Mouse (Mus musculus) heart, embryonic 12.5 days (tissue): ENCODE measurements at regions not wholly inside any gene's neighbourhood (a gene's known extent, or its start where the extent isn't known, plus 50 kb on each side); places are given as distances from the start of the nearest gene placed in this dataset.

ENCODE experiments used
- ATAC-seq: fragments of 200-750 bp; cut with Nextera tagmentation; 2 replicates; pipeline ENCODE4 v1.8.0; 2017; ENCODE audit warnings: moderate TSS enrichment, moderate library complexity; ENCODE audit not compliant: insufficient number of reproducible peaks, low FRiP score
- H3K27ac ChIP-seq: fragments of 300-500 bp; sonication (generic); 2 replicates; pipeline ENCODE4 v1.5.1; 2016; ENCODE audit warnings: mild to moderate bottlenecking, moderate library complexity; ENCODE audit not compliant: poor library complexity, severe bottlenecking
- H3K27me3 ChIP-seq: fragments of 300-500 bp; sonication (generic); replicated peaks from 2 replicates; pipeline ENCODE4 v1.6.1; 2016; ENCODE audit warnings: mild to moderate bottlenecking, moderate library complexity
- H3K36me3 ChIP-seq: fragments of 300-500 bp; sonication (generic); 2 replicates; pipeline ENCODE4 v1.6.1; 2016; ENCODE audit warnings: mild to moderate bottlenecking, moderate library complexity
- H3K4me1 ChIP-seq: fragments of 300-500 bp; sonication (generic); replicated peaks from 2 replicates; pipeline ENCODE4 v1.6.1; 2016; ENCODE audit warnings: mild to moderate bottlenecking
- H3K4me2 ChIP-seq: fragments of 300-500 bp; sonication (generic); 2 replicates; pipeline ENCODE4 v1.6.1; 2016; ENCODE audit warnings: mild to moderate bottlenecking, moderate library complexity
- H3K4me3 ChIP-seq: fragments of 300-500 bp; sonication (generic); 2 replicates; pipeline ENCODE4 v1.5.1; 2016; ENCODE audit warnings: mild to moderate bottlenecking
- H3K9ac ChIP-seq: fragments of 300-500 bp; sonication (generic); 2 replicates; pipeline ENCODE4 v1.6.1; 2016; ENCODE audit warnings: mild to moderate bottlenecking, moderate library complexity
- H3K9me3 ChIP-seq: fragments of 300-500 bp; sonication (generic); replicated peaks from 2 replicates; pipeline ENCODE4 v1.6.1; 2016; ENCODE audit warnings: mild to moderate bottlenecking, moderate library complexity
- WGBS: fragments of 180-500 bp; shearing (Covaris S2); methylation state at CpG from one replicate; pipeline ENCODE4 v1.1.7; 2016; 5-methylcytosine and 5-hydroxymethylcytosine counted together

GRCm38 (mm10) chr13:48171994-48172393 lies 89.0 kb upstream of the Id4 start:
- 66% methylated on average over 3 of the region's 3 CpGs for WGBS
- ATAC-seq, result no peak
- peaks cover 4% of the 10 kb centered on the region for H3K4me1 ChIP-seq
- H3K9ac ChIP-seq, result no peak overlapping the region
- no peak overlapping the region for H3K4me3 ChIP-seq
- no peak overlapping the region for H3K27ac ChIP-seq
- H3K27me3 ChIP-seq, result no peaks in the 10 kb centered on the region
- H3K4me2 ChIP-seq, result no peak overlapping the region
- H3K9me3 ChIP-seq, result 0 out of 2 replicates have a peak, but pooled peaks cover 2% of the 10 kb centered on the region
- no peaks in the 10 kb centered on the region for H3K36me3 ChIP-seq

- no peak overlapping the region for H3K4me3 ChIP-seq
- H3K4me1 ChIP-seq, result no peaks in the 10 kb centered on the region
- H3K27ac ChIP-seq, result no peak overlapping the region
- 81% methylated on average over 2 of the region's 2 CpGs for WGBS
- ATAC-seq, result no peak
- H3K27me3 ChIP-seq, result no peaks in the 10 kb centered on the region
- H3K4me2 ChIP-seq, result no peak overlapping the region
- no peaks in the 10 kb centered on the region for H3K36me3 ChIP-seq
- no peaks in the 10 kb centered on the region for H3K9me3 ChIP-seq
- H3K9ac ChIP-seq, result no peak overlapping the region
These were observed 68.6 kb upstream of the Id4 start for GRCm38 (mm10) chr13:48192476-48192875.

GRCm38 (mm10) chr13:48193942-48194341 lies 67.1 kb upstream of the Id4 start:
- 79% methylated on average over 5 of the region's 5 CpGs for WGBS
- no peak overlapping the region for H3K4me2 ChIP-seq
- no peak overlapping the region for H3K27ac ChIP-seq
- H3K9ac ChIP-seq, result no peak overlapping the region
- no peaks in the 10 kb centered on the region for H3K27me3 ChIP-seq
- ATAC-seq, result no peak
- H3K4me1 ChIP-seq, result no peaks in the 10 kb centered on the region
- no peaks in the 10 kb centered on the region for H3K36me3 ChIP-seq
- H3K9me3 ChIP-seq, result no peaks in the 10 kb centered on the region
- H3K4me3 ChIP-seq, result no peak overlapping the region

GRCm38 (mm10) chr13:48207824-48208223 lies 53.2 kb upstream of the Id4 start:
- no peak overlapping the region for H3K9ac ChIP-seq
- no peaks in the 10 kb centered on the region for H3K9me3 ChIP-seq
- WGBS, result 48% methylated on average over 4 of the region's 4 CpGs
- H3K4me3 ChIP-seq, result no peak overlapping the region
- H3K4me1 ChIP-seq, result no peaks in the 10 kb centered on the region
- H3K4me2 ChIP-seq, result no peak overlapping the region
- no peak overlapping the region for H3K27ac ChIP-seq
- ATAC-seq, result no peak
- H3K36me3 ChIP-seq, result no peaks in the 10 kb centered on the region
- H3K27me3 ChIP-seq, result no peaks in the 10 kb centered on the region
